Mouse (Mus musculus): ENCODE measurements around the gene Ip6k2.
A peak's percentile ranks its signal among the peaks of the same experiment; 100 is the strongest.

- peak; percentile 98 for TF ChIP-seq CTCF (conservative IDR thresholded peaks at IDR 0.05; ENCODE audit: low read length)
- TF ChIP-seq NANOG (IDR thresholded peaks at IDR 0.05; ENCODE audit: borderline replicate concordance, low read length), result no peak
- TF ChIP-seq POU5F1 (IDR thresholded peaks at IDR 0.05; ENCODE audit: borderline replicate concordance, low read length), result no peak
Measured at GRCm38 (mm10) chr9:108759805-108760204, 23.8 kb upstream of the Ip6k2 start.
